Mouse (Mus musculus): ENCODE data around the gene Cenpe. TPM values are rescaled to one million over a fixed set of nuclear protein-coding genes. Genes with fewer than 3 reads are reported as not detected.

The Cenpe gene
- polyA plus RNA-seq, 1 experiment from 2014 or later, result 31.0 TPM

GRCm38 (mm10) chr3:135249104-135249503 is 36.8 kb downstream of the Cenpe start:
- Histone ChIP-seq H3K27ac (no peak overlapping the region), H3K4me1 (no peaks in the 10 kb centered on the region), H3K9ac (no peak overlapping the region), H3K9me3 (no peaks in the 10 kb centered on the region), H3K36me3 (peaks cover 72% of the 10 kb centered on the region), H3K4me3 (no peak overlapping the region), H3K4me2 (no peak overlapping the region), H3K27me3 (no peaks in the 10 kb centered on the region)
- WGBS, result 68% methylated on average over 6 of the region's 6 CpGs
- peak; percentile 79 for ATAC-seq (ENCODE audit: borderline replicate concordance, extremely low read depth, low FRiP score, low TSS enrichment)

- Histone ChIP-seq H3K9me3 (no peaks in the 10 kb centered on the region), H3K4me2 (no peak overlapping the region), H3K27me3 (no peaks in the 10 kb centered on the region), H3K4me1 (no peaks in the 10 kb centered on the region), H3K36me3 (peaks cover 68% of the 10 kb centered on the region), H3K27ac (no peak overlapping the region), H3K9ac (no peak overlapping the region), H3K4me3 (no peak overlapping the region)
- no peak for ATAC-seq (ENCODE audit: borderline replicate concordance, extremely low read depth, low FRiP score, low TSS enrichment)
- 88% methylated on average over 6 of the region's 6 CpGs for WGBS
These were observed 39.5 kb downstream of the Cenpe start for GRCm38 (mm10) chr3:135251825-135252224.

- no peak for ATAC-seq (ENCODE audit: borderline replicate concordance, extremely low read depth, low FRiP score, low TSS enrichment)
- no peaks in the 10 kb centered on the region for H3K4me1 ChIP-seq
- no peak overlapping the region for H3K4me3 ChIP-seq
- H3K9ac ChIP-seq, result no peak overlapping the region
- H3K27me3 ChIP-seq, result no peaks in the 10 kb centered on the region
- no peaks in the 10 kb centered on the region for H3K9me3 ChIP-seq
- no peak overlapping the region for H3K4me2 ChIP-seq
- no peak overlapping the region for H3K27ac ChIP-seq
- H3K36me3 ChIP-seq, result peaks cover 69% of the 10 kb centered on the region
These were observed 42.4 kb downstream of the Cenpe start for GRCm38 (mm10) chr3:135254784-135255183.

- Histone ChIP-seq H3K9ac (no peak overlapping the region), H3K4me1 (no peaks in the 10 kb centered on the region), H3K4me3 (no peak overlapping the region), H3K27me3 (no peaks in the 10 kb centered on the region), H3K27ac (no peak overlapping the region), H3K9me3 (no peaks in the 10 kb centered on the region), H3K4me2 (no peak overlapping the region), H3K36me3 (peaks cover 84% of the 10 kb centered on the region)
- WGBS, result 87% methylated on average over 10 of the region's 10 CpGs
- ATAC-seq (ENCODE audit: borderline replicate concordance, extremely low read depth, low FRiP score, low TSS enrichment), result no peak
These were observed 46.6 kb downstream of the Cenpe start for GRCm38 (mm10) chr3:135258919-135259318.

GRCm38 (mm10) chr3:135260233-135260632 is 47.9 kb downstream of the Cenpe start:
- H3K4me1 ChIP-seq, result no peaks in the 10 kb centered on the region
- no peaks in the 10 kb centered on the region for H3K27me3 ChIP-seq
- WGBS, result 94% methylated on average over 7 of the region's 7 CpGs
- H3K4me3 ChIP-seq, result no peak overlapping the region
- H3K9ac ChIP-seq, result no peak overlapping the region
- no peak for ATAC-seq (ENCODE audit: borderline replicate concordance, extremely low read depth, low FRiP score, low TSS enrichment)
- no peak overlapping the region for H3K27ac ChIP-seq
- no peak overlapping the region for H3K4me2 ChIP-seq
- H3K9me3 ChIP-seq, result no peaks in the 10 kb centered on the region
- H3K36me3 ChIP-seq, result peaks cover 92% of the 10 kb centered on the region

- no peak overlapping the region for H3K9ac ChIP-seq
- WGBS, result 83% methylated on average over 5 of the region's 5 CpGs
- no peaks in the 10 kb centered on the region for H3K27me3 ChIP-seq
- no peak overlapping the region for H3K4me2 ChIP-seq
- no peaks in the 10 kb centered on the region for H3K4me1 ChIP-seq
- H3K36me3 ChIP-seq, result peaks cover 88% of the 10 kb centered on the region
- H3K9me3 ChIP-seq, result no peaks in the 10 kb centered on the region
- no peak for ATAC-seq (ENCODE audit: borderline replicate concordance, extremely low read depth, low FRiP score, low TSS enrichment)
- no peak overlapping the region for H3K27ac ChIP-seq
- H3K4me3 ChIP-seq, result no peak overlapping the region
These were observed 56.3 kb downstream of the Cenpe start for GRCm38 (mm10) chr3:135268616-135269015.

- no peak for ATAC-seq (ENCODE audit: borderline replicate concordance, extremely low read depth, low FRiP score, low TSS enrichment)
- Histone ChIP-seq H3K27me3 (no peaks in the 10 kb centered on the region), H3K4me1 (no peaks in the 10 kb centered on the region), H3K27ac (no peak overlapping the region), H3K4me2 (no peak overlapping the region), H3K36me3 (peaks cover 79% of the 10 kb centered on the region), H3K4me3 (no peak overlapping the region), H3K9me3 (no peaks in the 10 kb centered on the region), H3K9ac (no peak overlapping the region)
- WGBS, result 66% methylated on average over 10 of the region's 10 CpGs
These were observed 57.2 kb downstream of the Cenpe start for GRCm38 (mm10) chr3:135269391-135269990.

- WGBS, result 57% methylated on average over 12 of the region's 12 CpGs
- H3K4me1 ChIP-seq, result no peaks in the 10 kb centered on the region
- H3K9me3 ChIP-seq, result no peaks in the 10 kb centered on the region
- H3K4me2 ChIP-seq, result no peak overlapping the region
- H3K27me3 ChIP-seq, result no peaks in the 10 kb centered on the region
- H3K4me3 ChIP-seq, result no peak overlapping the region
- H3K36me3 ChIP-seq, result peaks cover 52% of the 10 kb centered on the region
- ATAC-seq (ENCODE audit: borderline replicate concordance, extremely low read depth, low FRiP score, low TSS enrichment), result peak; percentile 40; the same call in 1 of the 2 replicates
- H3K9ac ChIP-seq, result no peak overlapping the region
- no peak overlapping the region for H3K27ac ChIP-seq
These were observed 60.3 kb downstream of the Cenpe start for GRCm38 (mm10) chr3:135272627-135273026.

GRCm38 (mm10) chr3:135273047-135273446 is 60.7 kb downstream of the Cenpe start:
- H3K27ac ChIP-seq, result no peak overlapping the region
- ATAC-seq (ENCODE audit: borderline replicate concordance, extremely low read depth, low FRiP score, low TSS enrichment), result 0 out of 2 replicates have a peak, but pooled peaks have one; percentile 39
- H3K4me1 ChIP-seq, result no peaks in the 10 kb centered on the region
- WGBS, result 80% methylated on average over 13 of the region's 13 CpGs
- peaks cover 48% of the 10 kb centered on the region for H3K36me3 ChIP-seq
- H3K4me3 ChIP-seq, result no peak overlapping the region
- no peaks in the 10 kb centered on the region for H3K27me3 ChIP-seq
- no peak overlapping the region for H3K4me2 ChIP-seq
- H3K9ac ChIP-seq, result no peak overlapping the region
- no peaks in the 10 kb centered on the region for H3K9me3 ChIP-seq

- no peak for ATAC-seq (ENCODE audit: borderline replicate concordance, extremely low read depth, low FRiP score, low TSS enrichment)
- no peaks in the 10 kb centered on the region for H3K36me3 ChIP-seq
- no peak overlapping the region for H3K27ac ChIP-seq
- no peak overlapping the region for H3K4me2 ChIP-seq
- H3K4me3 ChIP-seq, result no peak overlapping the region
- H3K4me1 ChIP-seq, result 0 out of 2 replicates have a peak, but pooled peaks cover 3% of the 10 kb centered on the region
- no peaks in the 10 kb centered on the region for H3K27me3 ChIP-seq
- H3K9me3 ChIP-seq, result no peaks in the 10 kb centered on the region
- H3K9ac ChIP-seq, result no peak overlapping the region
- 70% methylated on average over 4 of the region's 4 CpGs for WGBS
These were observed 67.8 kb downstream of the Cenpe start for GRCm38 (mm10) chr3:135280160-135280559.

- Histone ChIP-seq H3K4me1 (0 out of 2 replicates have a peak, but pooled peaks cover 3% of the 10 kb centered on the region), H3K27ac (no peak within 1 kb of the TSS), H3K4me2 (peak within 1 kb of the TSS; percentile 38), H3K36me3 (no peaks in the 10 kb centered on the region), H3K9ac (no peak within 1 kb of the TSS), H3K27me3 (no peaks in the 10 kb centered on the region), H3K9me3 (no peaks in the 10 kb centered on the region), H3K4me3 (peak within 1 kb of the TSS; percentile 5; the same call in 1 of the 2 replicates)
- 19% methylated on average over 14 of the region's 14 CpGs for WGBS
- ATAC-seq (ENCODE audit: borderline replicate concordance, extremely low read depth, low FRiP score, low TSS enrichment), result peak; percentile 74
These were observed 68.5 kb downstream of the Cenpe start, which contains the start of gene Bdh2 for GRCm38 (mm10) chr3:135280669-135281415. TSS of gene Bdh2 (plus strand) at chr3:135281221.

- H3K9me3 ChIP-seq, result no peaks in the 10 kb centered on the region
- no peaks in the 10 kb centered on the region for H3K27me3 ChIP-seq
- H3K36me3 ChIP-seq, result no peaks in the 10 kb centered on the region
- no peak overlapping the region for H3K4me3 ChIP-seq
- no peak overlapping the region for H3K9ac ChIP-seq
- WGBS, result 58% methylated on average over 8 of the region's 8 CpGs
- no peak for ATAC-seq (ENCODE audit: borderline replicate concordance, extremely low read depth, low FRiP score, low TSS enrichment)
- H3K27ac ChIP-seq, result no peak overlapping the region
- H3K4me2 ChIP-seq, result no peak overlapping the region
- H3K4me1 ChIP-seq, result 0 out of 2 replicates have a peak, but pooled peaks cover 3% of the 10 kb centered on the region
These were observed 69.4 kb downstream of the Cenpe start for GRCm38 (mm10) chr3:135281701-135282100.
